Mouse (Mus musculus) CH12.LX (cell line): ENCODE results near the gene Cbl. TPM values are rescaled to one million over a fixed set of nuclear protein-coding genes. Genes with fewer than 3 reads are reported as not detected.
A peak's percentile ranks its signal among the peaks of the same experiment; 100 is the strongest.

Experiments
- DNase-seq: peaks from one replicate; pipeline ENCODE4 v3.0.0-alpha.2; 2013; ENCODE audit errors: extremely low read depth
- H3K27ac ChIP-seq: 2 replicates; pipeline ENCODE4 v1.5.1; 2012; ENCODE audit warnings: low read depth, mild to moderate bottlenecking, control low read depth, moderate library complexity; ENCODE audit not compliant: insufficient read depth
- H3K27me3 ChIP-seq: replicated peaks from 2 replicates; pipeline ENCODE3; 2012; ENCODE audit warnings: inconsistent platforms
- H3K36me3 ChIP-seq, 2 experiments: replicated peaks in 1 of 2; 2 replicates each; pipeline versions ENCODE3 to v1.6.1; 2012; ENCODE audit warnings: inconsistent platforms in 1 of 2, low read length in 1 of 2, mild to moderate bottlenecking in 1 of 2, mixed read lengths in 1 of 2, moderate library complexity in 1 of 2; ENCODE audit not compliant: control insufficient read depth in 1 of 2, insufficient read depth in 1 of 2
- H3K4me1 ChIP-seq, 2 experiments: 2 replicates each; pipeline ENCODE4 v1.6.1; 2012; ENCODE audit warnings: inconsistent platforms in 1 of 2, moderate library complexity in 1 of 2; ENCODE audit not compliant: insufficient read depth in 2 of 2, control insufficient read depth in 1 of 2
- H3K4me2 ChIP-seq: 2 replicates; pipeline ENCODE4 v1.6.1; 2012; ENCODE audit warnings: low read depth, mild to moderate bottlenecking, control low read depth; ENCODE audit not compliant: poor library complexity, insufficient read depth, severe bottlenecking
- H3K4me3 ChIP-seq, 3 experiments: fragments of 150-350 bp in 1 of 3; sonication (generic) in 1 of 3; replicated peaks in 1 of 3; 2 replicates each; pipeline versions ENCODE3 to v1.5.1; 2011 to 2012; ENCODE audit warnings: low read depth in 2 of 3, low read length in 2 of 3, mild to moderate bottlenecking in 2 of 3, moderate library complexity in 2 of 3, control low read depth in 1 of 3, improper control_type of control experiment in 1 of 3, inconsistent platforms in 1 of 3, mixed read lengths in 1 of 3; ENCODE audit not compliant: poor library complexity in 1 of 3
- H3K79me2 ChIP-seq: replicated peaks from 2 replicates; pipeline ENCODE4 v1.6.1; 2012; ENCODE audit warnings: mild to moderate bottlenecking, moderate library complexity; ENCODE audit not compliant: control insufficient read depth, poor library complexity, insufficient read depth, severe bottlenecking; ENCODE audit errors: extremely low read depth
- H3K9ac ChIP-seq: 2 replicates; pipeline ENCODE4 v1.6.1; 2012; ENCODE audit warnings: low read depth, mild to moderate bottlenecking, control low read depth, moderate library complexity; ENCODE audit not compliant: insufficient read depth
- H3K9me3 ChIP-seq: replicated peaks from 2 replicates; pipeline ENCODE3; 2012; ENCODE audit warnings: low read length, inconsistent platforms, mixed read lengths
- BHLHE40 ChIP-seq: IDR thresholded peaks from 2 replicates; pipeline ENCODE4 v1.6.1; 2011; ENCODE audit warnings: mild to moderate bottlenecking, low read depth, low read length, improper control_type of control experiment
- CHD1 ChIP-seq: IDR thresholded peaks from 2 replicates; pipeline ENCODE4 v1.6.1; 2012; ENCODE audit warnings: low read depth, low read length, improper control_type of control experiment, inconsistent platforms
- CHD2 ChIP-seq: IDR thresholded peaks from 2 replicates; pipeline ENCODE4 v1.6.1; 2011; ENCODE audit warnings: low read length, improper control_type of control experiment
- CTCF ChIP-seq, 2 experiments: IDR thresholded peaks in 1 of 2; conservative IDR thresholded peaks in 1 of 2; 2 replicates each; pipeline ENCODE4 v1.5.1; 2011 to 2012; ENCODE audit warnings: low read depth in 2 of 2, low read length in 2 of 2, improper control_type of control experiment in 1 of 2, inconsistent platforms in 1 of 2, mild to moderate bottlenecking in 1 of 2, moderate library complexity in 1 of 2
- E2F4 ChIP-seq: IDR thresholded peaks from 2 replicates; pipeline ENCODE4 v1.6.1; 2011; ENCODE audit warnings: low read depth, low read length, improper control_type of control experiment; ENCODE audit not compliant: insufficient replicate concordance
- ELF1 ChIP-seq: IDR thresholded peaks from 2 replicates; pipeline ENCODE4 v1.6.1; 2014; ENCODE audit warnings: low read depth, mild to moderate bottlenecking, inconsistent platforms, low read length, improper control_type of control experiment
- EP300 ChIP-seq: IDR thresholded peaks from 2 replicates; pipeline ENCODE4 v1.6.1; 2011; ENCODE audit warnings: low read length, improper control_type of control experiment
- ETS1 ChIP-seq: conservative IDR thresholded peaks from 2 replicates; pipeline ENCODE4 v1.6.1; 2012; ENCODE audit warnings: low read depth, mild to moderate bottlenecking, inconsistent platforms, low read length, improper control_type of control experiment, moderate library complexity
- GABPA ChIP-seq: IDR thresholded peaks from 2 replicates; pipeline ENCODE4 v1.6.1; 2012; ENCODE audit warnings: low read depth, low read length, improper control_type of control experiment, inconsistent platforms; ENCODE audit not compliant: insufficient replicate concordance
- HCFC1 ChIP-seq: IDR thresholded peaks from 2 replicates; pipeline ENCODE4 v1.6.1; 2012; ENCODE audit warnings: low read depth, mild to moderate bottlenecking, inconsistent platforms, low read length, improper control_type of control experiment
- IRF4 ChIP-seq: IDR thresholded peaks from 2 replicates; pipeline ENCODE4 v1.6.1; 2014; ENCODE audit warnings: low read depth, mild to moderate bottlenecking, inconsistent platforms, low read length, improper control_type of control experiment
- JUN ChIP-seq: IDR thresholded peaks from 2 replicates; pipeline ENCODE4 v1.6.1; 2011; ENCODE audit warnings: low read depth, mild to moderate bottlenecking, low read length, improper control_type of control experiment, moderate library complexity; ENCODE audit not compliant: insufficient read depth
- JUND ChIP-seq: conservative IDR thresholded peaks from 2 replicates; pipeline ENCODE4 v1.6.1; 2011; ENCODE audit warnings: low read depth, low read length, improper control_type of control experiment
- KAT2A ChIP-seq: IDR thresholded peaks from 2 replicates; pipeline ENCODE4 v1.6.1; 2012; ENCODE audit warnings: low read length, improper control_type of control experiment, inconsistent platforms; ENCODE audit not compliant: insufficient replicate concordance
- MAFK ChIP-seq: IDR thresholded peaks from 2 replicates; pipeline ENCODE4 v1.6.1; 2011; ENCODE audit warnings: low read length, improper control_type of control experiment; ENCODE audit not compliant: insufficient replicate concordance
- MAX ChIP-seq: IDR thresholded peaks from 2 replicates; pipeline ENCODE4 v1.6.1; 2011; ENCODE audit warnings: low read length, improper control_type of control experiment
- MAZ ChIP-seq: IDR thresholded peaks from 2 replicates; pipeline ENCODE4 v1.6.1; 2012; ENCODE audit warnings: low read depth, mild to moderate bottlenecking, inconsistent platforms, low read length, improper control_type of control experiment, moderate library complexity
- MEF2A ChIP-seq: IDR thresholded peaks from 2 replicates; pipeline ENCODE4 v1.6.1; 2014; ENCODE audit warnings: low read depth, mild to moderate bottlenecking, inconsistent platforms, low read length, improper control_type of control experiment, borderline replicate concordance
- MXI1 ChIP-seq: IDR thresholded peaks from 2 replicates; pipeline ENCODE4 v1.6.1; 2011; ENCODE audit warnings: mild to moderate bottlenecking, low read depth, low read length, improper control_type of control experiment
- MYC ChIP-seq: IDR thresholded peaks from 2 replicates; pipeline ENCODE4 v1.6.1; 2011; ENCODE audit warnings: low read depth, mild to moderate bottlenecking, improper control_type of control experiment, low read length
- NELFE ChIP-seq: IDR thresholded peaks from 2 replicates; pipeline ENCODE4 v1.6.1; 2011; ENCODE audit warnings: low read depth, low read length, improper control_type of control experiment
- NRF1 ChIP-seq: IDR thresholded peaks from 2 replicates; pipeline ENCODE4 v1.6.1; 2014; ENCODE audit warnings: low read depth, mild to moderate bottlenecking, inconsistent platforms, low read length, improper control_type of control experiment, moderate library complexity
- PAX5 ChIP-seq: IDR thresholded peaks from 2 replicates; pipeline ENCODE4 v1.6.1; 2012; ENCODE audit warnings: low read length, inconsistent platforms, mixed read lengths
- POLR2A ChIP-seq: IDR thresholded peaks from 2 replicates; pipeline ENCODE4 v1.6.1; 2011; ENCODE audit warnings: low read depth, mild to moderate bottlenecking, improper control_type of control experiment, low read length
- POLR2AphosphoS2 ChIP-seq: IDR thresholded peaks from 2 replicates; pipeline ENCODE4 v1.6.1; 2011; ENCODE audit warnings: low read depth, low read length, improper control_type of control experiment
- RAD21 ChIP-seq: IDR thresholded peaks from 2 replicates; pipeline ENCODE4 v1.6.1; 2011; ENCODE audit warnings: low read depth, mild to moderate bottlenecking, low read length, improper control_type of control experiment, moderate library complexity
- RCOR1 ChIP-seq: conservative IDR thresholded peaks from 2 replicates; pipeline ENCODE4 v1.6.1; 2012; ENCODE audit warnings: low read depth, mild to moderate bottlenecking, inconsistent platforms, low read length, improper control_type of control experiment
- SIN3A ChIP-seq: IDR thresholded peaks from 2 replicates; pipeline ENCODE4 v1.6.1; 2012; ENCODE audit warnings: low read length, improper control_type of control experiment, inconsistent platforms
- SMC3 ChIP-seq: IDR thresholded peaks from 2 replicates; pipeline ENCODE4 v1.6.1; 2011; ENCODE audit warnings: low read depth, low read length, improper control_type of control experiment
- TBP ChIP-seq: conservative IDR thresholded peaks from 2 replicates; pipeline ENCODE4 v1.6.1; 2011; ENCODE audit warnings: low read depth, low read length, improper control_type of control experiment
- TCF12 ChIP-seq: IDR thresholded peaks from 2 replicates; pipeline ENCODE4 v1.6.1; 2014; ENCODE audit warnings: low read depth, mild to moderate bottlenecking, inconsistent platforms, low read length, improper control_type of control experiment
- UBTF ChIP-seq: IDR thresholded peaks from 2 replicates; pipeline ENCODE4 v1.6.1; 2012; ENCODE audit warnings: low read depth, mild to moderate bottlenecking, inconsistent platforms, low read length, improper control_type of control experiment, moderate library complexity
- USF1 ChIP-seq: IDR thresholded peaks from 2 replicates; pipeline ENCODE4 v1.6.1; 2014; ENCODE audit warnings: low read depth, mild to moderate bottlenecking, inconsistent platforms, low read length, improper control_type of control experiment
- USF2 ChIP-seq: conservative IDR thresholded peaks from 2 replicates; pipeline ENCODE4 v1.6.1; 2011; ENCODE audit warnings: low read depth, low read length, improper control_type of control experiment
- ZC3H11A ChIP-seq: IDR thresholded peaks from 2 replicates; pipeline ENCODE4 v1.6.1; 2012; ENCODE audit warnings: low read depth, mild to moderate bottlenecking, inconsistent platforms, low read length, improper control_type of control experiment
- ZKSCAN1 ChIP-seq: IDR thresholded peaks from 2 replicates; pipeline ENCODE4 v1.6.1; 2012; ENCODE audit warnings: low read depth, inconsistent platforms, low read length, improper control_type of control experiment, borderline replicate concordance
- ZMIZ1 ChIP-seq: IDR thresholded peaks from 2 replicates; pipeline ENCODE4 v1.6.1; 2012; ENCODE audit warnings: low read depth, mild to moderate bottlenecking, inconsistent platforms, low read length, improper control_type of control experiment
- ZNF384 ChIP-seq: IDR thresholded peaks from 2 replicates; pipeline ENCODE4 v1.6.1; 2012; ENCODE audit warnings: low read depth, low read length, improper control_type of control experiment, inconsistent platforms
- dilution Hi-C: fragments of 300-500 bp; cut with MboI; formaldehyde crosslinking; loops from 2 replicates; pipeline ENCODE4 v1.14.3; 2020; ENCODE audit warnings: low sequenced_read_pairs; ENCODE audit not compliant: extremely low pct_unique_long_range_greater_than_20kb, extremely low pct_ligation_motif_present
- in situ Hi-C: fragments of 300-500 bp; cut with MboI; formaldehyde crosslinking; loops from 3 replicates; pipeline ENCODE4 v1.14.3; 2019; ENCODE audit warnings: low sequenced_read_pairs, low pct_ligation_motif_present, low pct_unique_long_range_greater_than_20kb, mixed read lengths
- polyA plus RNA-seq: library from polyadenylated mRNA; unstranded; fragments of >175 nt; gene quantifications from 2 replicates; pipeline ENCODE4 v1.2.1, GENCODE M21; 2012; ENCODE audit warnings: low read depth; ENCODE audit not compliant: insufficient read length
- total RNA-seq, 2 experiments: library from RNA; depleted of rRNA; stranded (reverse); fragments of 300-350 nt in 1 of 2; fragments of >200 nt in 1 of 2; gene quantifications; 2 replicates each; pipeline ENCODE4 v1.2.3; 2012 to 2014

The Cbl gene
- total and polyA plus RNA-seq, 3 experiments = 8.3 to 39.0 (median 11.9) TPM

GRCm38 (mm10) chr9:44093612-44094503 is 140.0 kb downstream of the Cbl start:
- Histone ChIP-seq H3K9ac (no peak overlapping the region), H3K27ac (no peak overlapping the region), H3K79me2 (no peaks in the 10 kb centered on the region), H3K36me3 (peaks cover 3 to 35% of the 10 kb centered on the region in 2 experiments), H3K4me3 (no peak overlapping the region), H3K27me3 (no peaks in the 10 kb centered on the region), H3K9me3 (no peaks in the 10 kb centered on the region), H3K4me2 (no peak overlapping the region), H3K4me1 (peaks cover 8 to 36% of the 10 kb centered on the region in 2 experiments)
- in situ Hi-C loops (no loop called here), dilution Hi-C loops (no loop called here)
- peak; percentile 83 to 98 for TF ChIP-seq CTCF (conservative IDR thresholded peaks at IDR 0.05 in 1 of 2, IDR thresholded peaks at IDR 0.05 in 1 of 2; ENCODE audit: low read depth in 2 of 2, low read length in 2 of 2)
- TF ChIP-seq TBP = no peak
- TF ChIP-seq POLR2AphosphoS2 = no peak
- peak; percentile 74 for TF ChIP-seq MEF2A
- peak; percentile 42 for TF ChIP-seq BHLHE40
- no peak for TF ChIP-seq JUN
- TF ChIP-seq PAX5 = no peak
- peak; percentile 34; the same call in 1 of the 2 replicates for TF ChIP-seq EP300
- 0 out of 2 replicates have a peak, but pooled peaks have one; percentile 41 for TF ChIP-seq ELF1
- peak; percentile 43; the same call in 1 of the 2 replicates for TF ChIP-seq MYC
- peak; percentile 88 for TF ChIP-seq TCF12
- peak; percentile 33; the same call in 1 of the 2 replicates for TF ChIP-seq MXI1
- no peak for TF ChIP-seq MAZ
- peak; percentile 66; the same call in 1 of the 2 replicates for TF ChIP-seq IRF4
- no peak for TF ChIP-seq CHD2
- no peak for TF ChIP-seq GABPA
- TF ChIP-seq JUND = no peak
- no peak for TF ChIP-seq USF1
- TF ChIP-seq POLR2A = no peak
- TF ChIP-seq RCOR1 = no peak
- 0 out of 2 replicates have a peak, but pooled peaks have one; percentile 3 for TF ChIP-seq SIN3A
- peak; percentile 96 for TF ChIP-seq SMC3
- TF ChIP-seq ZNF384 = peak; percentile 71
- TF ChIP-seq E2F4 = no peak
- TF ChIP-seq USF2 = no peak
- no peak for TF ChIP-seq MAX
- TF ChIP-seq RAD21 = peak; percentile 91
- no peak for TF ChIP-seq HCFC1
- no peak for TF ChIP-seq KAT2A
- TF ChIP-seq ZKSCAN1 = no peak
- TF ChIP-seq ETS1 = peak; percentile 50; the same call in 1 of the 2 replicates
- TF ChIP-seq NELFE = no peak
- no peak for TF ChIP-seq ZMIZ1
- no peak; the same call in 1 of the 2 replicates for TF ChIP-seq UBTF
- TF ChIP-seq ZC3H11A = peak; percentile 70
- TF ChIP-seq NRF1 = no peak
- no peak for TF ChIP-seq CHD1
- 0 out of 2 replicates have a peak, but pooled peaks have one; percentile 21 for TF ChIP-seq MAFK
- peak; percentile 84 for DNase-seq
